Mouse (Mus musculus): Measurements from ENCODE around the gene Mecom. TPM values are rescaled to one million over a fixed set of nuclear protein-coding genes. Genes with fewer than 3 reads are reported as not detected.

The Mecom gene
- polyA plus RNA-seq, 1 experiment, result 0.19 TPM

DNA sequence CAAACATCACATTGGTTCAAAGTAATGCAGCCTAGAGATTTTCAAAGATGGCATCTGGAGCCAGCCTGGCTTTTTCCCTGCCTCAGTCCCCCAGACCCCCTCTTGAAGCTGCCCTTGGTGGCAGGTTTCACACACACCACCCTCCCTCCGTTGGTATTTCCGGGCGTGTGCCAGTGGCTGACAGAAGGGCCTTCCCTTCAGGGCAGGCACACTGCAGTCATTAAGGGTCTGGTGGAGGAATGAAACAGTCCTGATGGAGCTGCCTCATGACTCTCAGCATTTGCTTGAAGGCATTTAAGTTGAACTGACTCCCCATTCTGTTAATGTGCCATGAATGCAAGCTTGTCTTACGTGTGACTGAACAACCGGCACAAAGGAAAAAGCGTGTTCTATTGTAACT, 94.8 kb downstream of the Mecom start:
- Histone ChIP-seq H3K27ac (ENCODE audit: control insufficient read depth, insufficient read depth, low read depth, low read length) (no peak overlapping the region), H3K4me3 (ENCODE audit: control insufficient read depth, low read depth, low read length) (no peak overlapping the region), H3K27me3 (ENCODE audit: control insufficient read depth, insufficient read depth, low read length) (no peaks in the 10 kb centered on the region), H3K4me1 (ENCODE audit: control insufficient read depth, insufficient read depth, low read length) (no peaks in the 10 kb centered on the region), H3K36me3 (ENCODE audit: control insufficient read depth, insufficient read depth, low read length) (no peaks in the 10 kb centered on the region)
- TF ChIP-seq CTCF (IDR thresholded peaks at IDR 0.05; ENCODE audit: control insufficient read depth, insufficient read depth, insufficient replicate concordance, low read depth, low read length) (no peak), POLR2A (IDR thresholded peaks at IDR 0.05; ENCODE audit: control insufficient read depth, low read depth, low read length) (no peak)

DNA sequence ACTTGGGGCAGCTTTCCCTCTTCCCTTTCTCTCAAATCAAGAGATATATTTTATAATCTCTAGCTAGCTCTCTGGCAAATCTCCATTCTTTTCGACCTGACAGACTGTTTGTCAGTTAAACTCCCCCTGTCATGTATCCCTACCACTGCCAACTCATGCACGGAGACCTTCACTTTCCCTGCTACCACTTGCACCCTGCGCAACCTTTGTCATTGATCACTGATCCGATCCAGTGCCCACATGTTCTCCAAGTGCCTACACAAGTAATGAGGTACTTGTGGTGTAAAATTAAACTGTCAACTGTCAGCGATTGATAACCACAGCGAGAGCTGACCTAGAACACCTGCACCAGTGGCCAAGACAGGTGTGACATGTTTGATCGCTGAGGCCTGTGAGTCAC, 95.3 kb downstream of the Mecom start:
- Histone ChIP-seq H3K36me3 (ENCODE audit: control insufficient read depth, insufficient read depth, low read length) (no peaks in the 10 kb centered on the region), H3K27me3 (ENCODE audit: control insufficient read depth, insufficient read depth, low read length) (no peaks in the 10 kb centered on the region), H3K4me3 (ENCODE audit: control insufficient read depth, low read depth, low read length) (no peak overlapping the region), H3K4me1 (ENCODE audit: control insufficient read depth, insufficient read depth, low read length) (no peaks in the 10 kb centered on the region), H3K27ac (ENCODE audit: control insufficient read depth, insufficient read depth, low read depth, low read length) (no peak overlapping the region)
- no peak for TF ChIP-seq CTCF (IDR thresholded peaks at IDR 0.05; ENCODE audit: control insufficient read depth, insufficient read depth, insufficient replicate concordance, low read depth, low read length)
- no peak for TF ChIP-seq POLR2A (IDR thresholded peaks at IDR 0.05; ENCODE audit: control insufficient read depth, low read depth, low read length)

DNA sequence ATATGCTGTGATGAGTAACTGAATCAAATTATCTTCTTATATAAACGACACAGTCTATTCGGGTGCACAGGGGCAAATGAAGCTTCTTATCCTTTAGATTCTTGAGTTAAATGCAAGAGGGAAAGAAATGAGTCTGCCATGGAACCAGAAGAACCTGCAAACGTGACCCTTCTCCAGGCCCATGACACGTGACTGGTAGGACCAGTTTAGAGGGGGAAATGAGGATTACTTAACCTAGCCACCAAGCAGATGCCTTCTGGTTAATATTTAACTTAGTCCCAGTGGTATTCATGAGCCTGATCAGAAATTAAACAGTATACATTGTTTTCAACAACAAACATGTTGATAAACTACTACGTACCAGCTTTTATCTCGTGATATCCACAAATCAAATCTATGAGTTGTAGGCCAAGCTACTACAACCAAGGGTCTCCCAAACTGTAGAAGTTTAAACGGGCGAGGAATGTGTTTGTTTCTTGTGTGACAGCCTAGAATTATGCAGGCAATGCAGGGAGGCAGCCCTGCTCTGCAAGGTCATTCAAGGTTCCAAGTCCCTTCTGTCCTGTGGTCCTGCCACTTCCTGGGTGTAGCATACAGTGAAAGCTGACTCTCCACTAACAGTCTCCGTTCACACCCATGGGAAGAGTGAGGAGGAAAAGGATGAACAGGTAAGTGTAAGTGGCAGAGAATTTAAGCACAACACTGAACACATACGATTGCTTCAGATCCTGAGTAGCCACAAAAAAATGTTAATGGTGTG, 97.4 kb downstream of the Mecom start:
- Histone ChIP-seq H3K36me3 (ENCODE audit: control insufficient read depth, insufficient read depth, low read length) (no peaks in the 10 kb centered on the region), H3K27me3 (ENCODE audit: control insufficient read depth, insufficient read depth, low read length) (no peaks in the 10 kb centered on the region), H3K4me1 (ENCODE audit: control insufficient read depth, insufficient read depth, low read length) (no peaks in the 10 kb centered on the region), H3K4me3 (ENCODE audit: control insufficient read depth, low read depth, low read length) (no peak overlapping the region), H3K27ac (ENCODE audit: control insufficient read depth, insufficient read depth, low read depth, low read length) (no peak overlapping the region)
- TF ChIP-seq CTCF (IDR thresholded peaks at IDR 0.05; ENCODE audit: control insufficient read depth, insufficient read depth, insufficient replicate concordance, low read depth, low read length) (no peak), POLR2A (IDR thresholded peaks at IDR 0.05; ENCODE audit: control insufficient read depth, low read depth, low read length) (no peak)

DNA sequence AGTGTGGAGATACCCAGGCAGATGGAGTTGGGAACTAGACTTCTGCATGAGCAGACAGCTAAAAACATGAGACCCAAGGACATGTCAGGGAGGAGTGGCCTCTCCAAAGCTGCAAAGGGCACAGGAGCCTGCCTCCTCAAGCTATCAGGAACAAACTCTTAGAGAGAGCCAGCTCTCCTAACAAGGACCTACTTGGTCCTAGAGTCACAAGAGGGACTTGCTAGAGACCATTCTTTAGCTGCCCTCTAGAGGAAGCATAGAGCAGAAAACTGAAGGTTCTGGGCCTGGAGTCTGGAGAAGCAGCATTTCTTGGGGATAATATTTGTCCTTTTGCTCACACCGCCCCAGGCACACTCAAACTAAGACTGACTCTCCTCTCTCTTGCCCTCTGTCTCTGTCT, 99.2 kb downstream of the Mecom start:
- Histone ChIP-seq H3K27me3 (ENCODE audit: control insufficient read depth, insufficient read depth, low read length) (no peaks in the 10 kb centered on the region), H3K27ac (ENCODE audit: control insufficient read depth, insufficient read depth, low read depth, low read length) (no peak overlapping the region), H3K36me3 (ENCODE audit: control insufficient read depth, insufficient read depth, low read length) (no peaks in the 10 kb centered on the region), H3K4me1 (ENCODE audit: control insufficient read depth, insufficient read depth, low read length) (no peaks in the 10 kb centered on the region), H3K4me3 (ENCODE audit: control insufficient read depth, low read depth, low read length) (no peak overlapping the region)
- TF ChIP-seq POLR2A (IDR thresholded peaks at IDR 0.05; ENCODE audit: control insufficient read depth, low read depth, low read length) (no peak), CTCF (IDR thresholded peaks at IDR 0.05; ENCODE audit: control insufficient read depth, insufficient read depth, insufficient replicate concordance, low read depth, low read length) (no peak)

DNA sequence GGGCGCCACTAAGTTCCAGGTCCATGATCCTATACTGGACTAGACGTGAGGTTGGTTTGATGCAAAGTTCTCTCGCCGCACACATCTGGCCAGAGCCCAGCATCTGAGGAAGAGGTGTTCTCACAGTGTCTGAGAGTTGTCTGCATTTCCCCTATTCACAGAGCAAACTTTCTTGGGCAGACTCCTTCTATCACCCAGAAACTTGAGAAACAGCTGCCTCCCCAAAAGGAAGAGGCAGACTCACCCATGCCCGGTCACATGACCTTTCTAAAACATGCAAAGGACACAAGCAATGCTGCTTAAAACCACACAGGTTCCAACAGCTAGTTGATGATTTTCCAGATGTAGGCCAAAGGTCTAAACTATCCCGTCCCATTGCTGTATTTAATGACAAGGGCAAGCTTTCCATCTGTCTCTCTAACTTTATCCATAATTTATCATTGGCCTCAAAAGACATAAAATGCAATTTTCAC, 101.8 kb downstream of the Mecom start:
- TF ChIP-seq CTCF (IDR thresholded peaks at IDR 0.05; ENCODE audit: control insufficient read depth, insufficient read depth, insufficient replicate concordance, low read depth, low read length), result no peak
- no peak for TF ChIP-seq POLR2A (IDR thresholded peaks at IDR 0.05; ENCODE audit: control insufficient read depth, low read depth, low read length)
- Histone ChIP-seq H3K27ac (ENCODE audit: control insufficient read depth, insufficient read depth, low read depth, low read length) (no peak overlapping the region), H3K4me3 (ENCODE audit: control insufficient read depth, low read depth, low read length) (no peak overlapping the region), H3K36me3 (ENCODE audit: control insufficient read depth, insufficient read depth, low read length) (no peaks in the 10 kb centered on the region), H3K4me1 (ENCODE audit: control insufficient read depth, insufficient read depth, low read length) (no peaks in the 10 kb centered on the region), H3K27me3 (ENCODE audit: control insufficient read depth, insufficient read depth, low read length) (no peaks in the 10 kb centered on the region)

DNA sequence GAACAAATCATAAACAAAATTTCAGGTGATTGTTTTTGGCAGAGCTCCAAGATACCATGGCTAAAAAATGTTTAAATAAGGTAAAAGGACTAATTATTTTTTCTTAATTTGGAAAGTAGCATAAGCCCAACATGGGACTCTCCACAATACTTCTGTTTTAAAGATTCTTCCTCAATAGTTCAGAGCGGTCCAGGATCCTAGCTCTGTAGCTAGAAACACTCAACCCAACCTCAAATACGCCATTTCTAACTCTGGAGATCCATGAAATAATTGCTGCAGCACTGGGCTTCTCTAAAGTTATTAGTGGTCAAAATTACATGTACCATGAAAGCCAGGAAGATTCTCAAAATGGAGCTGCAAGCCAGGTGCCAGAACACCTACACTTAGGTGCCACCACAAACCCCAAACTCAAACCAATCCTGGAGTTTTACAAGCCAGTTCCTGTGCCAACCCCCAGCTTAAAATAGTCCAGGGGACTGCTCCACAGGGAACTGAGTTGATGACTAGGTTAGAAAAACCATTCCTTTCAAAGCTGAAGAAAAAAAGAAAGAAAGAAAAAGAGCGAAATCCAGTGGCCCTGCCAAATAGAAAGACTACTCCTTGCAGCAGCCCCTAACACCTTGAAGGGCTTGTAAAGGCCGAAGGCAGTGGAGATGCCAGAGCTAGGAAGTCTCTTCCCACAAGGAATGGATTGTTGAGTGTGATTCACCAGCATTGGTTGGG, 102.4 kb downstream of the Mecom start:
- H3K27ac ChIP-seq (ENCODE audit: control insufficient read depth, insufficient read depth, low read depth, low read length), result no peak overlapping the region

DNA sequence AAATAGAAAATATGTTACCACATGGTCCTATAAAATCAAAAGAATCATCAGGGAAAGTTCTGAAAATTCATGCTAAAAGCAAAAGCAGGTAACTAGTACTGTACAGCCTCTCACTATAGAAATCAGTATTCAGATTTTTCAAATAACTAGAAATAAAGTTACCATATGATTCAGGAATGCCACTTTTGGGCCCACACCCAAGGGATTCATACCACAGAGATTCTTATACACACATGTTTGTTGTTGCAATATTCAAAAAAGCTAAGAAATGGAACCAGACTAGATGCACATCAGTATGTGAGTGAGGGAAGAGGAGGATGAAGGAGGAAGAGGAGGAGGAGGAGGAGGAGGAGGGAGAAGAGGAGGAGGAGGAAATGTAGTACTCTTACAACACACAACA, 106.2 kb downstream of the Mecom start:
- no peak overlapping the region for H3K4me3 ChIP-seq (ENCODE audit: control insufficient read depth, low read depth, low read length)
- TF ChIP-seq POLR2A (IDR thresholded peaks at IDR 0.05; ENCODE audit: control insufficient read depth, low read depth, low read length), result no peak
- no peak for TF ChIP-seq CTCF (IDR thresholded peaks at IDR 0.05; ENCODE audit: control insufficient read depth, insufficient read depth, insufficient replicate concordance, low read depth, low read length)
- no peaks in the 10 kb centered on the region for H3K27me3 ChIP-seq (ENCODE audit: control insufficient read depth, insufficient read depth, low read length)
- no peak overlapping the region for H3K27ac ChIP-seq (ENCODE audit: control insufficient read depth, insufficient read depth, low read depth, low read length)
- H3K4me1 ChIP-seq (ENCODE audit: control insufficient read depth, insufficient read depth, low read length), result no peaks in the 10 kb centered on the region
- no peaks in the 10 kb centered on the region for H3K36me3 ChIP-seq (ENCODE audit: control insufficient read depth, insufficient read depth, low read length)

More for the DNA sequence above, 102.4 kb downstream of the Mecom start:
- Histone ChIP-seq H3K36me3 (ENCODE audit: control insufficient read depth, insufficient read depth, low read length) (no peaks in the 10 kb centered on the region), H3K27me3 (ENCODE audit: control insufficient read depth, insufficient read depth, low read length) (no peaks in the 10 kb centered on the region), H3K4me1 (ENCODE audit: control insufficient read depth, insufficient read depth, low read length) (no peaks in the 10 kb centered on the region), H3K4me3 (ENCODE audit: control insufficient read depth, low read depth, low read length) (no peak overlapping the region)
- no peak for TF ChIP-seq POLR2A (IDR thresholded peaks at IDR 0.05; ENCODE audit: control insufficient read depth, low read depth, low read length)
